Mouse (Mus musculus) adrenal gland, postnatal 36 days (tissue): ENCODE measurements around the gene Nadk. TPM values are rescaled to one million over a fixed set of nuclear protein-coding genes. Genes with fewer than 3 reads are reported as not detected.

ENCODE experiments used
- DNase-seq, 2 experiments: peaks; one replicate each; pipeline ENCODE4 v3.0.0; 2021; ENCODE audit warnings: mixed read lengths in 1 of 2
- total RNA-seq, 2 experiments: library from RNA; stranded (reverse); gene quantifications; 2 replicates each; pipeline ENCODE4 v1.2.3; 2021

Gene Nadk
- total RNA-seq, 2 experiments from 2014 or later, result 175 to 310 TPM

DNA sequence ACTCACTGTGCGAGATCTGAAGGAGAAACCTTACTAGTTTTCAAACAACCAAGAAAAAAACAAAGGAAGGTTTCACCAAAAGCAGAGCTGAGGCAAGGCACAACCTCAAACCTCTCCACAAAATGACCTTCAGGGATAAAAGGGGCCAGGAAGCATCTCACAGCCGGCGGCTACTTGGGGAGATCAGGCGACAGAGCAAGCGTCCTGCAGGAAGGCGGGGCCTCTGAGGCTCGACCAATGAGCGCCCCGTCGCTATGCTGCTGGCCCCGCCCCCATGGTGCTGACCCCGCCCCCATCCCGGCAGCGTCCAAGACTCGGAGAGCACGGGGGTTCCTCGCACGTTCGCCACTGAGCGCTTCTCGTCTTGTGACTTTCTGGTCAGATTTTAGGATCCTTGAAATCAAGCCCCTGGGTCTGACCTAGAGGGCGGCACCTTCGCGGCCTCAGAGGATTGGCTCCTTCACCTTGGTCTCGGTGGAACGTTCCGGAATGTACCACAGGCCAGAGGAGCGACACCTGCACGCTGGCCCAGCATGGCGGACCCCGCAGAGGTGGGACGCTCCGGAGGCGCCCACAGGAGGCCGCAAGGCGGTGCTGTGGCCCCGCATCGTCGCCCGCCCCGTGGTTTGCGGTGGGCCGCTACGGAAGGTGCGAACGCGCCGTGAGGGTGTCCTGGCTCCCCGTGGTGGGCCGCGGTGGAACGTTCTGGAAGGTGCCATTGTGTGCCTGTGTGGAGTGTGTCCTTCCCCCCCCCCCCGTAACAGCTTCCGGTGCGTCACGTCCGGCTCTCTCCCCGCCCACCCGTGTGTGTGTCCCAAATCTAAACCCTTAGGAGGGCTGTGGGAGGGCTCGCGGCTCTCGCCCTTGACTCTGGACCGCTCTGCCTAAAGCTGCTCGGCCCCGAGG, 39.2 kb downstream of the Nadk start, which contains the start of gene Slc35e2:
TSS of gene Slc35e2 (plus strand) at position 326 of the 906 bp plus-strand sequence.
- peak; percentile 92 to 96 for DNase-seq

- DNase-seq, result no peak
Measured at GRCm38 (mm10) chr4:155601997-155602456, 39.8 kb downstream of the Nadk start.

GRCm38 (mm10) chr4:155602753-155603152, 40.6 kb downstream of the Nadk start:
- DNase-seq, result no peak

DNA sequence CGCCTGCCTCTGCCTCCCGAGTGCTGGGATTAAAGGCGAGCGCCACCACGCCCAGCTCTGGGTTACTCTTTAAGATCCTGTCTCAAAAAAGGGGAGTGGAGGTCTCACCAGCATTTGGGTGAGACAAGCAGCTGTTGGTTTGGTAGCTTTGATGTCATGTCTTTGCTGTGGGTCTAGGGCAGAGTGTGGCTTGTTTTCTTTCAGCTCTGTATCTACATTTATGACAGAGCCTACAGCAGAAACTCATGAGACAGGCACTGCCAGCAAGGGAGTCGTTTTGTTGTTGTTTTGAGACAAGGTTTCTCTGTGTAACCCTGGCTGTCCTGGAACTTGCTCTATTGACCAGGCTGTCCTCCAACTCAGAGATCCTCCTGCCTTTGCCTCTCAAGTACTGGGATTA, 41.6 kb downstream of the Nadk start:
- no peak for DNase-seq

DNA sequence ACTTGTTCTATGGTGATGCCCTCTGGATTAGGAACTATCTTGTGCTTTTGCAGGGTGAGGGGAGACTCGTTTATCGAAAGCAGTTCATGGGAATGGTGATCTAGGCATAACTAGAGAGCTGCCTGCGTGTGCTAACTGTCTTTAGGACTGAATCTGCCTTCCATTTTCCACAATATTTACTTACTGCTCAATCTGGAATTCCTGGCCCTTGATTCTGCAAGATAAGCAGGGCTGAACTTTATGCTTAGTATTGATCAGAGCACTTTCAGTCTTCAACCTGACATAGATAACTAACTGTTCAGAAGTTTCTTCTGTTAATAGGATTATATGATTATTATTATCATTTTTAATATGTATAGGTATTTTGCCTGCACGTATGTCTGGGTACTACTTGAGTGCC, 43.0 kb downstream of the Nadk start:
- DNase-seq, result no peak

- no peak for DNase-seq
Measured at GRCm38 (mm10) chr4:155606825-155607224, 44.6 kb downstream of the Nadk start.

DNA sequence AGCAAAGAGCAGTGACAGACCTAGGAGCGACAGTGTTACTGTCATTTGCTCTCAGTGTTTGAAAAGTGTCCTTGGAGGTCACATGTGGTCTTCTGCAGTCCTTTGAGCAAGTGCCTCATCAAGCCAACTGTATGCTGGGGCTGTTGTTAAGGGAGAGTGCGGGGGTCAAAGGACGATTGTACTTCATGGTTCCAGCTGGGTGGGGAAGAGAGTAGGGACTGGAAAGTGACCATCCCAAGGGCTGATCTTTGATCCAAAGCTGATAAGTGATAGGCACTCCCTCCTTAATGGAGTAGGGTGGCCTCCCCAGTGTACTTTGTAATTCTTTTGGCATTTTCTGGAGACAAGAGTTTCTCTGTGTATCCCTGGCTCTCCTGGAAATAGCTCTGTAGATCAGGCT, 49.7 kb downstream of the Nadk start:
- no peak for DNase-seq

GRCm38 (mm10) chr4:155613264-155613663, 51.1 kb downstream of the Nadk start:
- DNase-seq, result no peak

GRCm38 (mm10) chr4:155618321-155618720, 56.1 kb downstream of the Nadk start:
- DNase-seq, result no peak

GRCm38 (mm10) chr4:155624338-155625291, 62.4 kb downstream of the Nadk start, which contains the start of gene Cdk11b:
Cdk11b (plus strand) TSS chr4:155624854.
- DNase-seq, result peak; percentile 95 to 96

DNA sequence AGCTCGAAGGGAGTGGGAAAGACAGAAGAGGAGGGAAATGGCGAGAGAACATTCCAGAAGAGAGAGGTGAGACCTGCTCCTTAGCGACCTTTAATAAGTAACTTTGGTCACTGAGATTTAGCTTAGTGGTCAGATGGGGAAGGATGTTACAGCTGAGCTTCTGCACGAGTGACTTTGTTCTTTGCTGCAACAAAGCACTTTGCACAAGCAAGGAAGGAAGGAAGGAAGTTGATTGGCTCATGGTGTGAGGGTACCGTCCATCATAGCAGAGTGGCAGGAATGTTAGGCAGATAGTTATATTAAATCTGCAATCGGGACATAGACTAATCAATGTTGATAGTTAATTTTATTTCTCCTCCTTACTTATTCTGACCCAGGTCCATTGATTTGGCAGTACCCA, 68.1 kb downstream of the Nadk start:
- no peak for DNase-seq

- DNase-seq, result no peak
Measured at GRCm38 (mm10) chr4:155635766-155636499, 73.8 kb downstream of the Nadk start.

Other genes with a start within 250 kb of the Nadk start
- gene Prkcz, start 201.0 kb upstream of the Nadk start, total RNA-seq, result 1 to 10 TPM; 3.4 to 4.3 TPM
- gene Gabrd, start 164.3 kb upstream of the Nadk start, total RNA-seq, result under 1 TPM in 1 of 2 experiments, not detected in 1; 0.20 TPM
- gene Cfap74, start 153.2 kb upstream of the Nadk start, total RNA-seq, result under 1 TPM; 0.66 to 0.76 TPM
- gene Tmem52, start 93.3 kb upstream of the Nadk start, total RNA-seq, result 10 to 100 TPM in 1 of 2 experiments, 1 to 10 TPM in 1; 8.3 to 10.8 TPM
- gene Gnb1, start 71.0 kb upstream of the Nadk start, total RNA-seq, result 100 to 1,000 TPM; 444 to 453 TPM
- gene Slc35e2, start 39.0 kb downstream of the Nadk start, total RNA-seq, result 10 to 100 TPM; 34.0 to 43.3 TPM
- 10 to 100 TPM; 42.5 to 52.6 TPM for gene Cdk11b, start 62.5 kb downstream of the Nadk start, total RNA-seq
- gene Gm10563, start 83.0 kb downstream of the Nadk start, total RNA-seq, result not detected
- 1 to 10 TPM; 5.5 to 8.9 TPM for gene Mmp23, start 91.0 kb downstream of the Nadk start, total RNA-seq
- gene Mib2, start 106.8 kb downstream of the Nadk start, total RNA-seq, result 10 to 100 TPM; 43.6 to 48.9 TPM
- 10 to 100 TPM; 31.3 to 59.8 TPM for gene Fndc10, start 132.0 kb downstream of the Nadk start, total RNA-seq
- 100 to 1,000 TPM in 1 of 2 experiments, 10 to 100 TPM in 1; 98.1 to 123 TPM for gene Ssu72, start 142.4 kb downstream of the Nadk start, total RNA-seq
- under 1 TPM; 0.70 to 0.72 TPM for gene Tmem240, start 172.4 kb downstream of the Nadk start, total RNA-seq
- 10 to 100 TPM; 83.2 to 94.1 TPM for gene Atad3a, start 198.7 kb downstream of the Nadk start, total RNA-seq
- 1 to 10 TPM; 3.4 to 6.0 TPM for gene Vwa1, start 212.3 kb downstream of the Nadk start, total RNA-seq
- under 1 TPM; 0.30 to 0.56 TPM for gene Tmem88b, start 223.5 kb downstream of the Nadk start, total RNA-seq
- not detected for gene Ankrd65, start 228.1 kb downstream of the Nadk start, total RNA-seq
- gene Mrpl20, start 240.5 kb downstream of the Nadk start, total RNA-seq, result 100 to 1,000 TPM; 133 to 141 TPM